Mouse (Mus musculus) kidney, postnatal 25 days (tissue): ENCODE measurements around the gene Fam160b1.

ENCODE experiments used
- DNase-seq, 2 experiments: peaks; one replicate each; pipeline ENCODE4 v3.0.0; 2021; ENCODE audit warnings: mixed read lengths in 2 of 2

Fam160b1 gene

DNA sequence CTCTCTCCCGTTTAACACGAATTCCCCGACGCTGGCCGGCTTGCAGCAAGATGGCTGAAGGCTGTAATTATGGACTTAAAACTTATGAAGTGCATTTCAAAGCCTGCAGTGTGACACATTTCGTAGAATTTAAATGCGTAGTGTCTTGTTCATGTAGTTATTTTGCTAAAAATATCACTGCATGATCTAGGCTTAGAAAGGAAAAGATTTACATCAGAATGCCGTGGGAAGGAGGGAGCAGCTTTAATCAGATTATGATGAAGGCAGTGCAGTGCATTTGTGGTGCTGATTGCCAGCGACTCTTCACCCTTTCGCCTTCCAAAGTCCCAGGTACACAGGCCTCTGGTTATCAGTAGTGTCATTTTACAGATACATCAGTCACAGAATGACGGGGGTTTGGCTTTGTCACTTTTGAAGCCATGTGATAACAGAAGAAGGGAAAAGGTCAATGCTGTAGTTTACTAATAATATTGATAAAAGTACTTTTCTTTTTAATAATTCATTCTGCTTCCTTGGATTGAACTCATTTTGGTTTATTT lies 7.4 kb downstream of the Fam160b1 start:
- DNase-seq: no peak

DNA sequence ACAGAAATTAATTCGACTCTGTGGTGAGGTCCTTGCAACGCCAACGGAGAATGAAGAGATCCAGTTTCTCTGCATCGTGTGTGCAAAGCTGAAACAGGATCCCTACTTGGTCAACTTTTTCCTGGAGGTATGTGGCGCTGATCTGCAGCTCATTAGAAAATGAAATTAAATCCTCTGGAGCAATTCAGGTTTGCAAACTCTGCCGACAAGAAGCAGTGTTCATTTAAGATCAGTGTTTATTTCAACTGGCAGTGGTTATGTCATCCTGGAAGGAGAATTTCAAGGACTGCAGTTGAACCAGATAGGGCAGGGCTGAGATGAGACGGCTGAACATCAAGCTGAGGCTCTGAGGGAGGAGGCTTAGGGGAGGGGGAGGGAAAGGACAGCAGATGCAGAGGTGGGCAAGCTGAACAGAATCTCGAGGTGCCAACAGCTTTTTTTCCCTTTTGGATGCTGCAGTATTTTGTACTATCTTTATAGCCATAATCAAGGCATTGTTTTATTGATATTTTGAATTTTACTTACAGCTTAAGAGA lies 12.9 kb downstream of the Fam160b1 start:
- DNase-seq: no peak

DNA sequence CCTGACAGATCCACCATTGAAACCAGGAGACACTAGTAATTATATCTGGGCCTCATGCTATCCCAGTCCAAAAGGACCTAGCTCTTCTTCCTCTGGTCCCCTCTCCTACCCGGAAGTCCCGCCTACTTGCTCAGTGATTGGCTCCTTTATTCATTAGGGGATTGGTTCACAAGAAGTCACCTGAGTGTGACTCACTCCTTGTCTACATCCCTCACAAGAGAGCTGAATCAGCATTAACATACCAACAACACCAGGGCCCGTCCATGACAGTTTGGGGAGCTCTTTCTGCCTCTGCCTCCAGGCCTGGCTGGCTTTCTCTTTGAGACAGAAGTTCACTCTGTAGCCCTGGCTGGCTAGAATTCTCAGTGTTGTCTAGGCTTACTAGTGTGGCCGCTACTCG lies 14.7 kb downstream of the Fam160b1 start:
- DNase-seq: no peak

DNA sequence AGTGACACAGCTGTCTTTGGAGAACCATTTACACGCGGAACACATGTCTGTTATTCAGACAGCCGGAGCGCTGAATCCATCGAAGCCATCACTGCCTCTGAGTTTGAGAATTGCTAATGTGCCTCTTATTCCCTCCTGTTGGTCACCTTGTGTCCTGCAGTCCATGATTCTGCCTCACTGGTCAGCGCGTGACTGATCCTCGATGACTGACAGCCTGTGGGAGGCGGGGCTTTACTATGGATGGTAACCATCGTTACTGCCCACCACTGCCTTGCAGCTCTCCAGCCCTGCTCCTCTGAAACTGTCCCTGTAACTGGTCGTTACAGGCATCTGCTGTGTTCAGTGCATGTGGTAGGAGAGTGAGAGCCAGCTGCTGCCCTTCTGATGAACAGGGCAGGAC lies 15.3 kb downstream of the Fam160b1 start:
- DNase-seq: no peak

DNA sequence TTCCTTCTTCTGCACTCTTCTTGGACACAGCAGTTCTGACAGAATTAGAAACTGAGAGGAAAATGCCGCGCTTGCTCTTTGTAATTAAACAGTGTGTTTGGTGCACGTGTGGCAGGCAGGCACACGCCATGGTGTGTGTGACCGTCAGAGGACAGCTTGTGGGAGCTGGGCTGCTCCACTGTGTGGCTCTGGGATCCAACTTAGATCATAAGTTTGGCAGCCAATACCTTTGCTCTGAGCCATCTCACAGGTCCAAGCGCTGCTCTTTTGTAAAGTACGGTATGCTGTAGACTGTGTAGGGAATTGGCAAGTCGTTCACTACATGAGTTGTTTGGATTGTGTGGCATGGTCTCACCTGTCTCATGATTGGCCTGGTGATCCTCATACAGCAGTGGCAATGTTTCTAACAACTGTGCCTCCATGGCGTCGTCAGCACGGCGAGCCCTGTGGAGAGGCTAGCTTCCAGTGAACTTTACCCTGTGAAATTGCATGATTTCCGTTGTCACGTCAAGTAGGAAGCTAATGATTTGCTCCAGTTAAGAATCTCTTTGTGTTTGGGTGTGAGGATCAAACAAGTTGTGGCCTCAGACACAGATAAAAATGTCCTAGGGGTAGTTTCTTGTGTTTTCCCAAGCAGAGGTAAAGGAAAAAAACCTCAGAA lies 16.7 kb downstream of the Fam160b1 start:
- DNase-seq: no peak

DNA sequence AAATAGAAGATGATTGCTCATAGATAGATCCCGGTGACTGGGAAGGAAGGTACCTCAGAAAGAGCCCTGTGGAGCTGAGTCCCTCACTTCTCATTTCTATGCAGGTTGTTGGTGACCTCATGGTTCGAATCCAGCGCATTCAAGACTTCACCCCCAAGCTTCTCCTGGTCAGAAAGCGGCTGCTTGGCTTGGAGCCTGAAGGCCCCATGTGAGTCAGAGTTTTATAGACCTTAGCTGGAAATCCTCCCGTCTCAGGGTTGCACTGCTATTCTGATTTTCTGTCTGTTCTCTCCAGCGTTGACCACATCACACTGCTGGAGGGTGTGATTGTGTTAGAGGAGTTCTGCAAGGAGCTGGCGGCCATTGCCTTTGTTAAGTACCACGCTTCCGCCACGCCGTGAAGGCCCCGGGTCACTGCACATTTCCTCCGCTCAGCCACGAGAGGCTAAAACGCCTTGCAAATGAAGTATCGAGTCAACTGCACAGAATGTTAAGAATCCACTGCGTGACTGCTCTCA lies 25.8 kb downstream of the Fam160b1 start:
- no peak for DNase-seq

DNA sequence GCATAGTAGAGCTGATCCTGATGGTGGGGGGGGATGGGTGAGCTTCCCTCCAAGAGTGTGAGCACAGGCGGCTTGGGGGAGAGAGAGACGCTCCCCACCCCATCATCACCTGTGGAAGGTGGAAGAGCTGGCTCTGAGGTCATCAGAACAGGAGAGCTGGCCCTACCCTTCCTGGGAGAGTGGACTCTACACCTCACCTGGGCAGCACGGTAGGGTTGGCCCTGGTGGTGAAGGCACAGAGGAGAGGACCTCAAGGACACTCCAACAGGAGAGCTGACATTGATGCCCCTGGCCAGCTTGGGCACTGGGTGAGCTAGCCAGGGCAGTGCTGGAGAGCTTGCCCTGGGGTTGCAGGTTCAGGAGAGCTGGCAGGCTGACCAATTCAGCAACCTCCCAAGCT lies 31.1 kb downstream of the Fam160b1 start:
- no peak for DNase-seq

DNA sequence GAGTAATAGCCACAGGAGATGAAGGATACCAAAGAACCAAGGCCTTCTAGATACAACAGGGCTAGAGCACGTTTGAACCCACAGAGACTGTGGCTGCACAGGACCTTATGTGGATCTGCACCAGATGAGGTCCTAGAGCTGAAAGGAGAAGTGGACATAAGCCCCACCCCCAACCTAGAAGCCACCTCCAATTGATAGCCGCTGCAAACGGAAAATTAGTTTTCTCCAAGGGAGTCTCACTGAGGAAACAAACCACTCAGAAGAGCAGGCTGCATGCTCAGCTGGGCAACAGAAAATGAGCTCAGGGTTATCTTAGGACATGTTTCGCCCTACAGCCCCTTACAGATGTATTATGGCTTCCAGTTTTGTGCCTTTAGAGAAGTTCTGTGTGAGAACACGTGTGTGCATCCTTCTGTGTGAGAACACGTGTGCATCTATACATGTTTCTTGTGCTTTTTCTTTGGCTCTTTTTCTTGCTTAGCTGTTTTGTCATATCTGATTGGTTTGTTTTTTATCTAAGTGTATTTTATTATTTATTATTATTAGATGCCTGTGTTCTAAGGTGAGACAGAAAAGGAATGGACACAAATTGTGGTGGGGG lies 33.0 kb downstream of the Fam160b1 start:
- no peak for DNase-seq

DNA sequence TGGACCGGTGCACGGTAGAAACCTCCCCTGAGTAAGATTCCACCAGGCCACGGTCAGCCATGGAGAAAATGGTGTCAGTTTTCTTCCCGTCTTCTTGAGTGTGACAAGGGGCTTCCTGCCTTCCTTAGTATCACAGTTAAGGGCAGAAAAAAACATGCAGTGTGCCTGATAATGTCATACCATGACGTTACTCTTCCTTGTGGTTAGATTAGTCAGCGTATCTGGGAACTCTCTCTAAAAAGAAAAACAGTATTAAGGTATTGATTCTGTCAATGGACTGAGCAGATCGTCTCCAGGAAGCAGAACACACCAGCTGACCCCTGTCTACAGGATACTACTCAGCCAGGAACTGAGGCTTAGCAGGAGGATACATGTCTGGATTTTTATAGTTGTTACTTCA lies 36.1 kb downstream of the Fam160b1 start:
- DNase-seq: no peak

DNA sequence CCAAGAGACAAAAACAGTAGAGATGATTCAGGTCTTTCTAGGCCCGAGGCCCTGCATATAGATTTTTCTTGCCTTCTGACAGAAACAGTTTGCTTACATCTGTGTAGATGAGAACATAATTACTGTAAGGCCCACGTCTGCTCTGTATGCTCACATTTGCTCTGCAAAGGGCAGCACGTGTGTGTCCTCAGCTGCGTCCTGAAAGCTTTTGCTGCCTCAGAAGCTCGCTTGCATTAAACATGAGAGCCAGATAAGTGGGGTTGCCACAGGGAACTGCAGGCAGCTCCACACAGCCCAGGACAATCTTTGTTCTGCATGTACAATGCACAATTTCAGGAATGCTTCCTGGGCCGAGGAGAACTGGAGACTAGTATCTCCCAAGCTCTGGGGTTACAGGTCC lies 41.9 kb downstream of the Fam160b1 start:
- no peak for DNase-seq

DNA sequence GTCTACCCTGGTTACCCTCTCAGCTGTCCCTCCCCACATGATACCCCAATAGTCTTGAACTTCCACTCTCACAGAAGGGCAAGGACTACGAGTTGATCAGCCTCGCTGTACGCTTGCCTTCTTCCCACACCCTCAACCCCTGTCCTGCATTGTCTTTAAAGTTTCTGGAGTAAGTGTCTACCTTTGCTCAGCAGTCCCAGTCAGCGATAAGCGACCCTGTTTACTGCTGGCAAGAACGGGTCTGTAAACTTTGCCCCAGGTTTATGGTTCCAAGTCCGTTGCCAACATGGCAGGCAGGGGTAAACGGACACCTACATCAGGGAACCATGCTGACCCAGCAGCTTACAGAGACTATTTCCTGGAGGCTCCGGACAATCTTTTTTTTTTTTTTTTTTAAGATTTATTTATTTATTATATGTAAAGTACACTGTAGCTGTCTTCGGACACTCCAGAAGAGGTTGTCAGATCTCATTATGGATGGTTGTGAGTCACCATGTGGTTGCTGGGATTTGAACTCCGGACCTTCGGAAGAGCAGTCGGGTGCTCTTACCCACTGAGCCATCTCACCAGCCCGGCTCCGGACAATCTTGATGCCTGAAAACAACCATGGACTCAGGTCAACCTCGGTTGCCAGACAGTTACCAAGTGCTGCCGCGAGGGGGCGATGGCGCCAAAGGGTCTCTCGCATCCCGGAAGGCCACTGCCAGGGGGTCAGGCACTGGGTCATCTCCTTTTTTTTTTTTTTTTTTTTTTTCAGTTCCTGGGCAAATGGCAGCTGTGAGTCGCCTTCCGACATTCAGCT lies 43.4 kb downstream of the Fam160b1 start:
- peak; percentile 88 to 89 for DNase-seq

DNA sequence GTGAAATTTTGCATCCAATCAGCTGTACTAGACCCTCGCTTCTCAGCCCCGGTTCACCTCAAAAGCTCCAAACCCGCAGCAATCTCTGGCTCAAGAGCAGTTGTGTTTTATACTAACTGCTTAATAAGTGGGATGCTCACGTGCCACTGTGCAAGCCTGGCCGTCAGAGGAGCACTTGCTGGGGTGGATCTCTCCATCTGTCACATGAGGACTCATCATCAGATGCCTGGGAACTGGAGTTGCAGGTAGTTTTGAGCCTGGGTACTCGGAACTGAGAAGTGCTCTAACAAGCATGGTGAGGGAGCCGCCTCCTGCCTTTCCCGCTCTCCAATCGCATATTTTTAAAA lies 44.0 kb downstream of the Fam160b1 start:
- no peak for DNase-seq

DNA sequence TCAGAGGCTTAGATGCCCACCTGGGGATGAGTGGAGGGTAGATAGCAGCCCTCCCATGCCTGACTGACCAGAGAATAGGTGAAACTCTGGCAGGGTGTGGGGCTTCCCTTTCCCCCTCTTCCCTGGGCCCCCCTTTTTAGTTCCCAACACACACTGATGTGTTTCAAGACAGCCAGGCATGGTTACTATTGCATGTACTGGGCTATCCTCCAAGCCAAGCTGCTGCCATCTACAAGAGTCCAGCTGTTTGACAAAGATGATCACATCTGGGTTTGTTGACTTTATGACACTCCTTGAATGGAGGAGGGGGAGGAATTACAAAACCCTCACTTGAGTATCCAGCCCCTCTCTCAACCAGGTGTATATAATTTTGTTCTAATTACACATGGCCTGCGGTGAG lies 47.5 kb downstream of the Fam160b1 start:
- no peak for DNase-seq

DNA sequence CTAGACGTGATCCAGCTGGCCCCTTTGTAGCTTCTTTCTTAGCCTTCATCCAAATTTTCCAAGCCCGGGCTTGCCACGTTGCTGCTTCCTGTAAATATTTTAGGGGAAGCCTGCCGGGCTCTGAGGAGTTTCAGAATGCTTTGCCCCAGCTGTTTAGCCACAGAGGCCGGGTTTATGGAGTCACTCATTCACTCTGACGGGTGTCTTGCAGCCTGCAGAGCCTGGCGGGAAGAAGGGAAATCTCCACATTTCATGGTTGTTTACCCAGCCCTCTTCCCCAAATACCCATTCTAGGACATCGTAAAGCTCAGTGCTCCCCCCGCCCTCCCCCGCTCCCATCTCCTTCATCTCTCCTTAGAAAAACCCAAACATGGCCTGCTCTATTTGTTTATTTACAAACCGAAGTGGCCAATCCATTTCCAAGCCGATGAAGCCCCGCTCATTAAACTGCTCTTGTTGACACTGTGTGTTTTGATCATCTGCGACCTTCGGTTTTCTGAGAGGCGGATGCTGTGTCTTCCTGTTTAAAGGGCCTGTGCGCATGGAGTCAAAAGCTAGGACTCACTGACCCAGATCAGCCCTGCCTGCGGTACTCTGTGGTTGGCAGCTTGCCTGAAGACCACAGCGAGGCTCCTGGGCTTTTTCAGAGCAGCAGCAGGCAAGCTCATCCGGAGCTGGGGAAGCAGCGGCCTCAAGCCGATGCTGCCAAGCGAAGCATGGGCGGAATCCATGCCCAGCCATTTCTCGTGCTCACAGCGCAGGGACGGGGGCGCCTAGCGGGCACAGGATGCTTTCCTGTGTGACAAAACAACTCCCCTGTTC lies 51.1 kb downstream of the Fam160b1 start:
- peak; percentile 88 to 91 for DNase-seq

DNA sequence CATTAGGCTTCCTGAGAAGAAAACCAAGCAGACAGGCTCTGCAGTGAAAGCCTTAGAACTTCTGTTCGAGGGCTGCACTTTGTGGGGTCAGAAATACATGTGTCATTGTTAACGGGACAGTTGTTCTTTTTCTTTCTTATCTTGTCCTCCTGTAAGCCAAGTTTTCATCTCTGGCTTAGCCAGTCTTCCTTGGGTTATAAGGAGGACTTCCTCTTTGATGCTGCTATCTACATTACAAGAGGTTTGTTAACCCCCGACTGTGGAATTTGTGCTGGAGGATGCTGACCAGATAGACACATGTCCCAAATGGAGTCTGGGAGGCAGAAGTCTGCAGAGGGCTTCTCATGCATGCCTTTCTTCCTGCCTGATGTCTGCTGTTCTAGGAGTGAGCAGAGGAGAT lies 52.7 kb downstream of the Fam160b1 start:
- no peak for DNase-seq

DNA sequence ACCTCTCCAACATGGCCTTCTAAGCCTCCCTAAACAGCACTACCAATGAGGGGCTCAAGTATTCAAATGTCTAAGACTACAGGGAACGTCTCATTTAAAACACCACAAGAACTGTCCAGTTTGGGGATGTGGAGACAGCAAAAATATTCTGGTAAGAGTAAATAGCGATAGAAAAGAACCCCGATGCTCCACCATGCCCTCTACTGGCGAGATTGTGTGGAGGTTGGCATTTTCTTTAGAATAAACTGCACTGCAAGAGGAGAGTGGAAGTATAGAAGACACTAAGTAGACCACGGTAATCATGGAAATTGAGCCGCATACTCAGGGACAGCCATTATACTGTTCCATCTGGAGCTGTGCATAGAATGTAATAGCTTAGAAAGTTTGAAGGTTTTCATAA lies 53.4 kb downstream of the Fam160b1 start:
- DNase-seq: no peak

DNA sequence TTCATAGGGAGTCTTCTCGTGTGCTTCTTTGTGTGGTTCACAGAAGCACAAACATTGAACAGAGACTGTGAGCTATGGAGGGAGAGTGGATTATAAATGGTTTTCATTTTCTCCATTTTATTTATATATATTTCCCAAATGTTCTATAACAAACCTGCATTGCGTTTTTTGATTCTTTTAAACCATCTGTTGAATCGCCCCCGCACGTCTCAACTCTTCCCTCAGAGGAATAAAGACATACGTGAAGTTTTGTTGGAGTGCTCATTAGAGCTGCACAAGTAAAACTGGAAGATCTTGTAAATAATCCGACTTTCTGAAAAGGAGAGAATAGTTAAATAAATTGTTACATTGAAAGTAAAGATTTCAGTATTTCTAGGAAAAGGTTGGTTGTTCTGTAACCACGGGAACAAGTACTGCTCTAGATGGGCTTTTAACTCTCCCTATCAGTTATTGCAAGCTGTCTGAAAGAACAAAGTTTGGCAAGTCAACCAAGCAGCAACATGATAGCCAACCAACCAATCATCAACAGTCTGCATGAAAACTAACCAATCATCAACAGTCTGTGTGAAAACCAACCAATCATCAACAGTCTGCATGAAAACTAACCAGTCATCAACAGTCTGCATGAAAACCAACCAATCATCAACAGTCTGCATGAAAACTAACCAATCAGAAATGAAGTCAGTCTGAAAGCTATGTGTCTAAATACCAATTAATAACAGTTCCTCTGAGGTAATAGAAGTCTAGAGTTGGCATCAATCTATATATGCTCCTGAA lies 54.7 kb downstream of the Fam160b1 start:
- DNase-seq: no peak

DNA sequence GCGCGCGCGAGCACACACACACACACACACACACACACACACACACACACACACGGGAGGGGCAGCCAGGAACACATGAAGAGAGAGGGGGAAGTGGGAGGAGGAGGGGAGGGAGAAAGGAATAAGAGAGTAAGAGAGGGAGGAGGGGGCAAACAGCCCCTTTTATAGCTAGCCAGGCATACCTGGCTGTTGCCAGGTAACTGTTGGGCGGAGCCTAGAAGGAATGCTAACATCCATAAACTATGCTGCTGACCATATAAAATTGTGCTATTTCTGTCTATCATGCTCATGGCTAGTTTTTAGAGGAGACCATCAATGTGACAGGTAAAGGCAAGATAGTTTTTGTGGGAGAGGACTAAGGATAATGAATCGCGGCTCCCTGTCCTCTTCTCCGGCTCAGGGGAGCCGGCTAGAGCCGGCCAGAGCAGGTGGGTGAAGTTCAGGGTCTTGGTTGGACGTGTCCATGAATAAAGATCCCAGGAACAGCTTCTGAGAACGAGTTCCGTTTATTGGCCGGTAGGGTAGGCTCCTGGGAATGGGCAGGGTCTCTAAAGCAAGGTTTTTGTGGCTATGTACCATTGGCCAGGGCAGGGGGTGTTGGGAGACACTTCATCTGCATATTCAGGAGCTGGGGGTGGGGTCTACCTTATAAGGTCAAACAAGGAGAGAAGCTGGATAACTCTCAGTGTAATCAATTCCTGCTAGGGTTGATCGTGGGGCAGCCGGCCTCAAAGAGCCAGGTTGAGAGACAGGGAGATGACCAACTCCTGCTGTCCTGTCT lies 57.5 kb downstream of the Fam160b1 start:
- no peak for DNase-seq

DNA sequence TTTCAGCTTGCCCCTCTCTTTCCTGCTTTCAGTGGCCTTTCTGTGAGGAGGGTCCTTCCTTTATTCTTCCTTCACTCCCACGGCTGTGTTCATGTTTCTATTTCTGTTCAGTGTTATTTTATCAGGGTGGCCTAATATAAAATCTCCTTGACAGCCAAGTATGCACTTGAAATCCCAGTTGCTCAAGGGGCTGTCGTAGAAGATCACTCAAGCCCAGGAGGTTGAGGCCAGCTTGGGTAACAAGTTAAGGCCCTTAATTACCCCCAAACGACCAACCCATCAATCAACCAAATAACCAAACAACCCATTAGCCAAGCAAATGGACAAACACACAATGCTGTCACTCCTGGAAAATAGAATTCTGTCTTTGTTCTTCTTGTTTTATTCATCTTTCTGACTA lies 62.9 kb downstream of the Fam160b1 start:
- no peak for DNase-seq

DNA sequence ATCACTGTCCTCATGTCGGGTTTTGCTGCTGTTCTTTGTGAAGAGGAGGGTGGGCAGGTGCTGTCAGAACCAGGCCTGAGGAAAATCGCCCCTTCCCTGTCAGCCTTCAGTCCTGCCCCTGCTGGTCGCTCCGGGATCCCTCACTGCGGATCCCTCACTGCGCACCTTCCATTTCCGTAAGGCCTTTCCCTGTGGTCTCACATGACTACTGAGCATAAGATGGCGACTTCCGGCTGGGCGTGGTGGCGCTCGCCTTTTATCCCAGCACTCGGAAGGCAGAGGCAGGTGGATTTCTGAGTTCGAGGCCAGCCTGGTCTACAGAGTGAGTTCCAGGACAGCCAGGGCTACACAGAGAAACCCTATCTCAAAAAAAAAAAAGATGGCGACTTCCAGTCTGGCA lies 64.8 kb downstream of the Fam160b1 start:
- DNase-seq: no peak

DNA sequence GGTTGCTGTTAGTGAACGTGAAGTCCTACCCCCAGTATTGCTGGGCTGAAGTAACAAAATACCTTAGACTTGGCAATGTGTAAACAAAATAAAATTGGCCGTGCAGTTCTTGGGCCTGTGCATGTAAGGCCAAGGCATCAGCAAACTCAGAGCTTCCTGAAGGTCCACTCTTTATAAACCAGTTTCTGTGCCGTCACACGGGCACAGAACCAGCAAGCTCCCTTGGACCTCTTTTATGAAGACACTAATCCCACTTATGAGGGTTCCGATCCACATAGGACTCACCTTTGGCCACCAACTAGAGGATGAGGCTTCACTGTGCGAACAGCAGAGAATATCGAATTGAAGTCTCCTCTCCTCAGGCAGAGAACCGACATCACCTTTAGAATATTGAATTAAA lies 66.4 kb downstream of the Fam160b1 start:
- DNase-seq: no peak
